Mouse (Mus musculus): Measurements from ENCODE around the gene Rps16.
"Not testable (repeated sequence)": the region's sequence is repeated elsewhere in the genome, so short reads cannot be mapped to it uniquely, and the experiment has no call there.

GRCm38 (mm10) chr7:28387384-28387783 is 36.9 kb downstream of the Rps16 start:
- not testable (repeated sequence) for TF ChIP-seq CTCF (IDR thresholded peaks at IDR 0.05; ENCODE audit: borderline replicate concordance, insufficient read depth, low read length); POLR2A (IDR thresholded peaks at IDR 0.05; ENCODE audit: low read depth, low read length)
